Mouse (Mus musculus) C2C12 (cell line): Measurements from ENCODE around the gene Ifi203.
"Not testable (repeated sequence)": the region's sequence is repeated elsewhere in the genome, so short reads cannot be mapped to it uniquely, and the experiment has no call there.

ENCODE experiments used
- CEBPB ChIP-seq: IDR thresholded peaks from one replicate; pipeline ENCODE4 v1.6.1; 2011; ENCODE audit warnings: low read depth, mild to moderate bottlenecking, control low read depth, moderate library complexity
- CTCF ChIP-seq: IDR thresholded peaks from one replicate; pipeline ENCODE4 v1.5.1; 2011; ENCODE audit not compliant: control insufficient read depth, insufficient read depth, insufficient read length
- FOSL1 ChIP-seq: IDR thresholded peaks from one replicate; pipeline ENCODE4 v1.8.0; 2011; ENCODE audit warnings: mild to moderate bottlenecking, low read length; ENCODE audit not compliant: poor library complexity, insufficient read depth, severe bottlenecking
- MAX ChIP-seq: IDR thresholded peaks from one replicate; pipeline ENCODE4 v1.6.1; 2011; ENCODE audit warnings: mild to moderate bottlenecking, control low read depth
- MYOD1 ChIP-seq: IDR thresholded peaks from one replicate; pipeline ENCODE4 v1.6.1; 2011; ENCODE audit warnings: low read depth; ENCODE audit not compliant: control insufficient read depth, insufficient read length
- MYOG ChIP-seq: IDR thresholded peaks from one replicate; pipeline ENCODE4 v1.6.1; 2011; ENCODE audit not compliant: control insufficient read depth, insufficient read length; ENCODE audit errors: extremely low read depth
- USF1 ChIP-seq: IDR thresholded peaks from one replicate; pipeline ENCODE4 v1.6.1; 2011; ENCODE audit warnings: low read depth, mild to moderate bottlenecking, control low read depth, moderate library complexity

- not testable (repeated sequence) for TF ChIP-seq MAX, CEBPB, MYOD1, CTCF, MYOG, USF1, FOSL1
Observed at GRCm38 (mm10) chr1:173889741-173890140, 52.7 kb downstream of the Ifi203 start.
